Mouse (Mus musculus) bone marrow, adult 2 months (tissue): ENCODE measurements around the gene Pde1b.

Experiments
- CTCF ChIP-seq: fragments of 200-500 bp; IDR thresholded peaks from 2 replicates; pipeline ENCODE4 v1.5.1; 2011; ENCODE audit warnings: low read length, control low read depth; ENCODE audit not compliant: control insufficient read depth, insufficient read depth
- POLR2A ChIP-seq: fragments of 200-500 bp; IDR thresholded peaks from 2 replicates; pipeline ENCODE4 v1.6.1; 2011; ENCODE audit warnings: low read depth, mild to moderate bottlenecking, control low read depth, low read length, borderline replicate concordance; ENCODE audit not compliant: control insufficient read depth

DNA sequence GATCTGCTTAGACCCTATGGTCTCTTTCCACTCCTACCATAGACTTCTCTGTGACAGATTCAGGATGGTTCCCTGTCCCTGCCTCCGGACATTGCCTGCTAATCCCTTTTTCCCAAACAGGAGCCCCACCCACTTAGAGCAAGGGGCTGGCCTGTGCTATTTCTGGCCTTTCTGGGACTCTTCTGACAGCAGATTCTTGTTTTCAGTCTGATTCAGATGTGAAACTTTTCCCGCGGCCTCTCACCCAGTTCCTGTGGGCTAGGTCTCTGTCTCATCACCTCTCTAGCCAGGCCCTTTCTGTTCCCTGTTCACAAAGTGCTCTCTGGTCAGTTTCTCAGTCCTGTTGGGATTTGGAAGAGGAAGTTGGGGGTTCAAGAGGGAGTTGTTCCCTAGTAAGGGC is 12.1 kb downstream of the Pde1b start:
- no peak for TF ChIP-seq POLR2A
- no peak for TF ChIP-seq CTCF
